Mouse (Mus musculus) myocyte (in vitro differentiated cells): ENCODE data around the gene Ninj2.

ENCODE experiments used
- MAX ChIP-seq: IDR thresholded peaks from one replicate; pipeline ENCODE4 v1.6.1; 2011; ENCODE audit warnings: low read depth, mild to moderate bottlenecking, control low read depth
- USF1 ChIP-seq: IDR thresholded peaks from one replicate; pipeline ENCODE4 v1.6.1; 2011; ENCODE audit warnings: low read depth, mild to moderate bottlenecking, control low read depth, moderate library complexity

- no peak for TF ChIP-seq USF1
- TF ChIP-seq MAX = no peak
Measured at GRCm38 (mm10) chr6:120179044-120179755, 86.0 kb downstream of the Ninj2 start.
